Mouse (Mus musculus): ENCODE results near the gene Trappc4. TPM values are rescaled to one million over a fixed set of nuclear protein-coding genes. Genes with fewer than 3 reads are reported as not detected.
"Not testable (repeated sequence)": the region's sequence is repeated elsewhere in the genome, so short reads cannot be mapped to it uniquely, and the experiment has no call there.

Trappc4 gene
- polyA plus RNA-seq, 1 experiment = 43.8 TPM

- H3K4me3 ChIP-seq (replicated peaks; ENCODE audit: extremely low read depth, low read depth, low read length) = no peak overlapping the region
- TF ChIP-seq CTCF (IDR thresholded peaks at IDR 0.05; ENCODE audit: insufficient read depth, low read length) = no peak
- no peak for TF ChIP-seq POLR2A (IDR thresholded peaks at IDR 0.05; ENCODE audit: borderline replicate concordance, extremely low read depth, low read depth, low read length)
- peaks cover 9% of the 10 kb centered on the region for H3K4me1 ChIP-seq (ENCODE audit: control insufficient read depth, insufficient read depth, low read length)
- WGBS = 75% methylated on average over 6 of the region's 6 CpGs
- no peak for DNase-seq
Measured at GRCm38 (mm10) chr9:44376141-44376540, 31.3 kb downstream of the Trappc4 start.

DNA sequence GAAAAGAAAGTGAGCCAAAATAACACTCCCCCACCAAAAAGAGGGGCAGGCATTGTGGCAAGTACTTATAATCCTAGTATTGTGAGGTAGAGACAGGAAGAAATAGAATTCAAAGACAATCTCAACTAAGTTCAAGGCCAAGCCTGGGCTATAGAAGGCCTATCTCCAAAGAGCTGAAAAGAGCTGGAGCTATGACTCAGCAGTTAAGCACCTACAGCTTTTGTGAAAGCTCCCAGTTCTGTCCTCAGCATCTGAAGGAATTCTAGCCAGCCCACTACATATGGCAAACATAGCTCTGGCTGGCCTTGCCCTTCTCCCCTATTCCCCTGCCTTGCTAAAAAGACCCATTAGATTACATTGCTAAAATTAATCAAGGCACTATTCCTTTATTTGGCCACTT, 34.0 kb downstream of the Trappc4 start:
- H3K4me1 ChIP-seq (ENCODE audit: control insufficient read depth, insufficient read depth, low read length) = no peaks in the 10 kb centered on the region
- TF ChIP-seq POLR2A (IDR thresholded peaks at IDR 0.05; ENCODE audit: borderline replicate concordance, extremely low read depth, low read depth, low read length) (no peak), CTCF (IDR thresholded peaks at IDR 0.05; ENCODE audit: insufficient read depth, low read length) (no peak)

GRCm38 (mm10) chr9:44364480-44364879, 42.9 kb downstream of the Trappc4 start:
- Histone ChIP-seq H3K4me1 (ENCODE audit: control insufficient read depth, insufficient read depth, low read length) (peaks cover 7% of the 10 kb centered on the region; the same call in 1 of the 2 replicates), H3K4me3 (replicated peaks; ENCODE audit: extremely low read depth, low read depth, low read length) (no peak overlapping the region)
- TF ChIP-seq POLR2A (IDR thresholded peaks at IDR 0.05; ENCODE audit: borderline replicate concordance, extremely low read depth, low read depth, low read length) (no peak), CTCF (IDR thresholded peaks at IDR 0.05; ENCODE audit: insufficient read depth, low read length) (peak; percentile 35; the same call in 1 of the 2 replicates)
- WGBS = 59% methylated on average over 3 of the region's 3 CpGs
- DNase-seq = no peak

More for the DNA sequence above, 34.0 kb downstream of the Trappc4 start:
- H3K4me3 ChIP-seq (replicated peaks; ENCODE audit: extremely low read depth, low read depth, low read length) = no peak overlapping the region
- DNase-seq = no peak

GRCm38 (mm10) chr9:44361931-44362330, 45.5 kb downstream of the Trappc4 start:
- not testable (repeated sequence) for H3K4me1 ChIP-seq (ENCODE audit: control insufficient read depth, insufficient read depth, low read length); H3K4me3 ChIP-seq (replicated peaks; ENCODE audit: extremely low read depth, low read depth, low read length); DNase-seq
- 41% methylated on average over 4 of the region's 4 CpGs for WGBS

GRCm38 (mm10) chr9:44361190-44361917, 46.0 kb downstream of the Trappc4 start, which contains the start of gene Vps11:
Gene Vps11 (minus strand): TSS chr9:44361670.
- DNase-seq = peak; percentile 92
- H3K4me3 ChIP-seq (replicated peaks; ENCODE audit: extremely low read depth, low read depth, low read length) = peak within 1 kb of the TSS; percentile 98
- peaks cover 7% of the 10 kb centered on the region; the same call in 1 of the 2 replicates for H3K4me1 ChIP-seq (ENCODE audit: control insufficient read depth, insufficient read depth, low read length)
- no peak for TF ChIP-seq CTCF (IDR thresholded peaks at IDR 0.05; ENCODE audit: insufficient read depth, low read length)
- peak; percentile 94 for TF ChIP-seq POLR2A (IDR thresholded peaks at IDR 0.05; ENCODE audit: borderline replicate concordance, extremely low read depth, low read depth, low read length)
- under 1% methylated on average over 44 of the region's 44 CpGs for WGBS

- no peak overlapping the region for H3K4me3 ChIP-seq (replicated peaks; ENCODE audit: extremely low read depth, low read depth, low read length)
- WGBS = 71% methylated on average over 4 of the region's 4 CpGs
- no peak for TF ChIP-seq POLR2A (IDR thresholded peaks at IDR 0.05; ENCODE audit: borderline replicate concordance, extremely low read depth, low read depth, low read length)
- TF ChIP-seq CTCF (IDR thresholded peaks at IDR 0.05; ENCODE audit: insufficient read depth, low read length) = no peak
- H3K4me1 ChIP-seq (ENCODE audit: control insufficient read depth, insufficient read depth, low read length) = peaks cover 7% of the 10 kb centered on the region; the same call in 1 of the 2 replicates
- no peak for DNase-seq
Measured at GRCm38 (mm10) chr9:44357207-44357606, 50.2 kb downstream of the Trappc4 start.

Other genes with a start within 250 kb of the Trappc4 start
- 9.0 and 14.2 TPM in 2 replicates for gene Cbl, start 173.6 kb downstream of the Trappc4 start, polyA plus RNA-seq (2012; rRNA removed)
- gene Ccdc153, start 166.9 kb downstream of the Trappc4 start, polyA plus RNA-seq (2012; rRNA removed) = 13.8 and 26.9 TPM in 2 replicates
- gene Pdzd3, start 156.1 kb downstream of the Trappc4 start, polyA plus RNA-seq (2012; rRNA removed) = 0.11 and 0.12 TPM in 2 replicates
- 15.0 and 15.8 TPM in 2 replicates for gene Nlrx1, start 139.0 kb downstream of the Trappc4 start, polyA plus RNA-seq (2012; rRNA removed)
- gene Abcg4, start 119.0 kb downstream of the Trappc4 start, polyA plus RNA-seq (2012; rRNA removed) = 1.7 and 1.9 TPM in 2 replicates
- 16.9 and 21.3 TPM in 2 replicates for gene Hinfp, start 101.9 kb downstream of the Trappc4 start, polyA plus RNA-seq (2012; rRNA removed)
- 77.9 and 88.0 TPM in 2 replicates for gene C2cd2l, start 87.3 kb downstream of the Trappc4 start, polyA plus RNA-seq (2012; rRNA removed)
- 50.0 and 58.7 TPM in 2 replicates for gene Dpagt1, start 81.6 kb downstream of the Trappc4 start, polyA plus RNA-seq (2012; rRNA removed)
- 41.3 and 50.1 TPM in 2 replicates for gene H2afx, start 72.9 kb downstream of the Trappc4 start, polyA plus RNA-seq (2012; rRNA removed)
- 21.8 and 27.7 TPM in 2 replicates for gene Hmbs, start 63.4 kb downstream of the Trappc4 start, polyA plus RNA-seq (2012; rRNA removed)
- 21.6 and 30.2 TPM in 2 replicates for gene Vps11, start 45.9 kb downstream of the Trappc4 start, polyA plus RNA-seq (2012; rRNA removed)
- 43.2 and 49.6 TPM in 2 replicates for gene Hyou1, start 28.1 kb downstream of the Trappc4 start, polyA plus RNA-seq (2012; rRNA removed)
- gene Slc37a4, start 10.7 kb downstream of the Trappc4 start, polyA plus RNA-seq (2012; rRNA removed) = 20.7 and 29.8 TPM in 2 replicates
- 117 and 226 TPM in 2 replicates for gene Rps25, start 461 bp downstream of the Trappc4 start, polyA plus RNA-seq (2012; rRNA removed)
- gene Ccdc84, start 11.0 kb upstream of the Trappc4 start, polyA plus RNA-seq (2012; rRNA removed) = 16.4 and 23.0 TPM in 2 replicates
- 0.16 TPM in 1 of 2 replicates, not detected in the other for gene Foxr1, start 33.5 kb upstream of the Trappc4 start, polyA plus RNA-seq (2012; rRNA removed)
- 4.0 and 4.4 TPM in 2 replicates for gene Upk2, start 47.4 kb upstream of the Trappc4 start, polyA plus RNA-seq (2012; rRNA removed)
- gene Bcl9l, start 75.2 kb upstream of the Trappc4 start, polyA plus RNA-seq (2012; rRNA removed) = 69.0 and 70.7 TPM in 2 replicates
- gene Cxcr5, start 154.3 kb upstream of the Trappc4 start, polyA plus RNA-seq (2012; rRNA removed) = 6.0 TPM in 2 replicates
- 17.4 and 24.2 TPM in 2 replicates for gene Ddx6, start 197.3 kb upstream of the Trappc4 start, polyA plus RNA-seq (2012; rRNA removed)

All from lung, adult 2 months (tissue).